Mouse (Mus musculus) liver (tissue): Measurements from ENCODE around the gene Cbwd1.

Experiments used
- DNase-seq: peaks from one replicate; pipeline ENCODE4 v3.0.0-alpha.2; 2020; ENCODE audit warnings: mixed read lengths

The Cbwd1 gene

GRCm38 (mm10) chr19:24972701-24973390 is 11.4 kb upstream of the Cbwd1 start:
- DNase-seq, result no peak

- DNase-seq, result peak; percentile 9
These were observed 9.9 kb upstream of the Cbwd1 start for GRCm38 (mm10) chr19:24971307-24971706.

GRCm38 (mm10) chr19:24966941-24967340 is 5.5 kb upstream of the Cbwd1 start:
- no peak for DNase-seq

DNA sequence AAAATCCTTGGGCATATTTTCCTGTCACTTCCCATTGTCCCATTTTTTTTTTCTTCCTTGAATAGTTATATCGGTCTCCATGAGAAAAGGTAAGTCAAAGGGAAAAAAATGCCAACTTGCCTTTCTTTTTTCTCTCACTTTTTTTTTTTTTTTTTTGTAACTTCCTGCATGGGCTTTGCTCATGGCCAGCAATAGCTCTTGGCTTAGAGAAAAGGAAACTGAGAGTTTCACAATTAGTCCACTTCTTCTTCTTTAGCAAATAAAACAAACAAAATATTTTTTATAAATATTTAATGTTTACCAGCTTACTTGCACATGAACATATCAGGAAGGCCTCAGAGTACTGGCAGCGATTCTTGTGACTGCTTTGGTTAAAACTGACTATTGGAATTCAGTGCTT is 4.8 kb upstream of the Cbwd1 start:
- no peak for DNase-seq

DNA sequence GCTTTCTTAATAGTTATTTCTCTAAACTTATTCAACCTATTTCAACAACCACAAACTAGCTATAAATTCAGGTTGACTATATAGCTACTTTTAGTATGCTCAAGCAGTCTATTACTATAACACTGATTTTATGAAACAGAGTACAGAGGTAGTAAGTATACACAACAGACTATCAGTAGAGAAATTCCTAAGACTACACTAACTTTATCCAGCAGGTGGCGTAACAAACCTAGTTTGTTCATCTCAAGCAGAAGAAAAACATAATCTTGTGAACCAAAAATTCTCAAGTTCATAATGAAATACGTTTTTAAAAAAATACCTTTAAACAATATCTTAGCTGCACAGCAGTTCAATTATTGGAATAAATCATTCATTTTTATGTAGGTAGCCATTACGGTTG is 2.9 kb downstream of the Cbwd1 start:
- DNase-seq, result no peak

- no peak for DNase-seq
These were observed 15.7 kb downstream of the Cbwd1 start for GRCm38 (mm10) chr19:24945521-24946262.

GRCm38 (mm10) chr19:24937084-24937483 is 24.3 kb downstream of the Cbwd1 start:
- no peak for DNase-seq

GRCm38 (mm10) chr19:24929041-24929440 is 32.4 kb downstream of the Cbwd1 start:
- no peak for DNase-seq

- DNase-seq, result no peak
These were observed 40.5 kb downstream of the Cbwd1 start for GRCm38 (mm10) chr19:24920866-24921265.

GRCm38 (mm10) chr19:24908385-24909155 is 52.8 kb downstream of the Cbwd1 start:
- no peak for DNase-seq

DNA sequence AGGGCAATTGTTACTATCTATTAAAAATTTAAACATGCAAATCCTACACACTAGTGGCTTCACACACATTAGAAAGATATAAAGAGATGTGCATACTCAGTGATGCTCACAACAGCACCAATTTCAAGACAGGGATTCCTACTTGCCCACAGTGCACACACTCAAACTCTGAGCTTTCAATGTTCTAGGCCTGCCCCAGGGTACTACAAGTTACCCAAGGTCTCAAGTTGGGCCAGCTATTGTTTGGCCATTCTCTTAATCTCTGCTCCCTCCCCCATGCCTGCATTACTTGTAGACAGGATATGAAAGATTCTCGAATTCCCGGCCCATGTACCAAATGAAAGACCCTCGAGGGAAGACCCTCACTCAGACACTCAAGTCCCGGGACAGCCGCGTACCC is 53.8 kb downstream of the Cbwd1 start:
- DNase-seq, result no peak

DNA sequence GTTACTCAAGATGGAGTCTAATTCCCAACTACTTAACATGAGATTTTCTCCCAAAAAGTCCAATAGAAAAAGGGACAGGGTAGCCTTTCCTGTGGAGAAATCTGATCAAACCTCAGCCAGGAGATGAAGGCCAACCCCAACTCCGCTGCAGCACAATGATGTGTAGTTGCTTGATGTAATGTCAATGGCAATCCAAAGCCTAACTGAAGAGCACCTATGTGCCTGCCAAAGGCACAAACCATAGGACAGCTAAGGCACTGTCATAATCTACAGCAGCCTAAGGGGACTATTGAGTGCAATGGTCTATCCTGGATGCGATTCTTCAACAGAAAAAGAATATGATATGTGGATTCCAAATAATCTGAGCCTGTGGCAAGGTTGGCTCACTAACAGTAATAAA is 58.6 kb downstream of the Cbwd1 start:
- DNase-seq, result no peak

DNA sequence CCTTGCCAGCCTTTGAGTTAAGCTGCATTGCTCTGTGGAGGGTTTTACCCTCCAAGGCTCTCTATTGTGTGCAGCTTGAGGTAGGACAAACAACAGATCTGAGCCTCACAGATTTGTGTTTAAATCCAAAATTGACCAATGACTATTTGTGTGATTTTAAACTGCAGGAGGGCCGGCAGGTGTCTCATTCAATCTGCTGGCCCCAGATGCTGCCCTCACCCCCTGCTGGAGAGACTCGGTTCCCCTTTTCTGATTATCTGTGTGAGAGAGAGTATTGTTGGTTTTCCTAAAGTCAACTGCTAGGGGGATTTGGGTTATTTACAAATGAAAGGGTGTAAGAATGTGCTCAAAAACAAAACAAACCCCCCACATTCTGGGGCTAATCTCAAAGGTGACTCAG is 59.2 kb downstream of the Cbwd1 start:
- no peak for DNase-seq

- DNase-seq, result no peak
These were observed 59.7 kb downstream of the Cbwd1 start for GRCm38 (mm10) chr19:24901666-24902065.

- DNase-seq, result no peak
These were observed 60.7 kb downstream of the Cbwd1 start, which contains the start of gene Foxd4 for GRCm38 (mm10) chr19:24900581-24901220. TSS of gene Foxd4 (minus strand) at chr19:24901197.

DNA sequence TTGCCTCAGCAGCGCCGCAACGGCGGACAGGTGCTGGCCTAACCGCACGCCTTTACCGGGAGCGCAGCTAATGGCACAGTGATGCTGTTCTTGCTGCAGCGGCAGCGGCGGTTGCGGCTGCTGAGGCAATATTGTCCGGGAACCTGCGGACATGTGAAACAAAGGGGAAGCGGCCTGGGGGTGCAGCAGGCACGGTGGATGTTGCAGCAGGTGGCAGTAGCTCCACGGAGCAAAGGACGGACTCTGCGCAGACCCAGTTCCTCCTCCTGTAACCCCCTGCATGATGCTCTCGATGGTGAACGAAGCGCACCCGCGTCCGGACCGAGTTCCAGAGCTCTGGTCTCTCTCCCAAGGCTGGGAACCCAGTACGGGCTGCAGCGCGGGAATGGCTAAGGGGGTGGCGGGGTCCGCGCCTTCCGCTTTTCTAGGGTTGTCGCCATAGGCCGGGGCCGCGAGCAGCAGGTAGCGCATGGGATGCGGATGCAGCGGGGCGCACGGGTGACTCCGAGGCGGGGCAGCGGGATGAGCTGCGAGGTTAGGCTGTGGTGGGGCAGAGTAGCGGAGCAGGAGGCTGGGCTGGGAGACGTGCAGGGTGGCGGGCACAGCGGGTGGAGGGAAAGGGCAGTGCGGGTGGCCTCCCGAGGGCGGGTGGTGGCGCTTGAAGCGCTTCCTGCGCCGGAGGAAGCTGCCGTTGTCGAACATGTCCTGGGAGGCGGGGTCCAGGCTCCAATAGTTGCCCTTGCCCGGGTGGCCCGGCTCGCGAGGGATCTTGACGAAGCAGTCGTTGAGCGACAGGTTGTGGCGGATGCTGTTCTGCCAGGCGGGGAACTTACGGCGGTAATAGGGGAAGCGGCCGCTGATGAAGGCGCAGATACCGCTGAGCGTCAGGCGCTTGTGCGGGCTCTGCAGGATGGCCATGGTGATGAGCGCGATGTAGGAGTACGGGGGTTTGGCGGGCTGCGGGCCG is 61.5 kb downstream of the Cbwd1 start:
- peak; percentile 14 for DNase-seq

DNA sequence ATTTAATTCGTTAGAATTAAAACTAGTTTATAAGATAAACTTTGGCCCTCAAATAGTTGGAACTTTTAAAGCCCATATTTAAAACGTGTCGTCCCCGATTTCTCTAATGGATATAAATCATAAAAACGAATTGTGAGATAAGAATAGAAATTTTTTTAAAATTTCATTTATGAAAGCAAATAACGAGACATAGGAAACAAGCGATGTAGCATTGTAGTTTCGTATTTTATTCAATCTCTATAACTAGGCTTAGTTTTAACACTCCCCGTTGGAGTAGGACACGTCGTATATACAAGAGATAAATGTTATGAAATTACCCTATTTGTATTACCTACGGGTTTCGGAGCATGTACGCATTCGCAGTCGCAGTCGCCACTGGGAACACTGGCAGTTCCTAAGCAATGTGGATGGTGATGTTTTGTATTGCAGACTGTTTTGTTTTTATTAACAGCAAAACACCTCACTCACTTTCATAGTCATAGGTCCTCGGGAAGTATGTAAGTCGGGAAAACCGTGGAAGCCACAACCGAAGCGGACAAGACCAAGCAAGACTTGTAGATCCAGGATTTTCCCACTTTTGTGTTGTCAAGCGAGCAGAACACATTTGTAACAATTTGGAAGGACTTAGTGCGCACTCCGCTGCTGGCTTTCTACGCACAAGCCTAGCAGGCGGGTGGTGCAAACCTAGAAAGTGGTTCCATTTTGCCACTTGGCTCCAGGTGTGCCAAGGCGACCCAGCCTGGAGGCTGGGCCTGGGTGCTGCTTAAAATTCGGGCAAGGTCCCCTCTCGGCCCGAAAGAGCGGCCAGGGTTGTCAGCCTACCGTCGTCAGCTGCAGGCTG is 62.5 kb downstream of the Cbwd1 start:
- DNase-seq, result no peak

GRCm38 (mm10) chr19:24897896-24898736 is 63.3 kb downstream of the Cbwd1 start:
- DNase-seq, result no peak

DNA sequence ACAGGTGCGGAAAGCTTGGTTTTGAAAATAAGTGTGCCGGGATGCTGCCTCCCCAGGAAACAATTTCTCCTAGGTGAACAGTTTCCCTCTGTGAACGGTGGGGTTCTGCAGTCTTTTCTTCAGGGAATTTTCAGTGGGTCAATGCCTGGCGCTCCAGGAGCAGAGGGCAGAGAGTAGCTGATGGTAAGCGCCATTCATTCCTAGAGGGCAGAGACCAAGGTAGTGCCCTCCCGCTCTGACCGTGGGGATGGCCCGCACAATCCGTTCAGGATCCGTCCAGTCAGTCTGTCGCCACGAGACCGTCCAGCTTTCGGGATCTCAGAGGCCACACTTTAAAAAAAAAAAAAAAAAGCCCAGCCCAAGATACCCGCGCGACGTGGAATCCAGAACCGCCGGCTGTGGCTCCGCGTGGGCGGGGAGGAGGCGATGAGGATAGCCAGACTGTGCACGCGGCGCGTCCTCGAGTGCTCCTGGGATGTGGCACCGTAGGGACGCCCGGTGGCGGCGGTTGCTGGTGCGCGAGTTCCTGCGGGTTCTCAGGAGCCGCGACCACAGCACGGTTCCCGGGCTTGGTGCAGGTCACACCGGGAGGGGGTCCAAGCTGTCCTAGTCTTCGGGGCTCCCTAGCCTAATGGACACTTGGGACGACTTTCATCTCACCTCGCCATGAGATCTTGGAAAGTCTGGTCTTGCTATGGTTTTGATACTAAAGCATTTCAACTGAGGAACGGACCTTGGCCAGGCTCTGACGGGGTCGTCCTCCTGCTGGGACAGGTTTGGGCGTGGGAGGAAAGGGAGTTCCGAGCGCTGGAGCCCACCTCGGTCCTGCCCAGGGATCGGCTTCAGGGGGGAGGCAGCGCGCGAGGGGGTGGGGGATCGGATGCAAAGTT is 64.2 kb downstream of the Cbwd1 start:
- DNase-seq, result no peak
